Mouse (Mus musculus): ENCODE data around the gene Frem1. TPM values are rescaled to one million over a fixed set of nuclear protein-coding genes. Genes with fewer than 3 reads are reported as not detected.

The Frem1 gene
- polyA plus RNA-seq, 1 experiment from 2014 or later: 0.50 TPM

DNA sequence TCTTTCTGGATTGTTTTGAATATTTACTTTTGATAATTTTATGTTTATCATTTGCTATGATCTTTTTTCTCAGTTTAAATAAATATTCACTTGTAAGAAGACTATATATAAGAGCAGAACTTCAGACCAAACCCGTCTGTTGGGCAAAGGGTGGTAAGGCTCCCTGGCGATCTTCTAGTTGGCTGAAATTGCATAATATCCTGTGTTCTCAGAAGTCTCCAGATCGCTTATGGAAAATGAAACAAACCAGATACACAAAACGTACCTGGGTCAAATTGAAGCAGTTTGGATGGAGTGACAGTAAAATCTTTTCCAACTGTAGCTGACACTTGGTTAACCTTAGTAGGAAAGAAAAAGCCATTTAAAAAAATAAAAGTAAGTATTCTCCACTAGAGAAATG, 130.2 kb downstream of the Frem1 start:
- no peaks in the 10 kb centered on the region for H3K27me3 ChIP-seq
- 31% methylated on average over 4 of the region's 4 CpGs for WGBS (ENCODE audit: insufficient replicate concordance)
- no peaks in the 10 kb centered on the region for H3K9me3 ChIP-seq (replicated peaks)
- no peak for ATAC-seq (ENCODE audit: insufficient read depth)
- H3K4me3 ChIP-seq (replicated peaks): no peak overlapping the region
- H3K4me1 ChIP-seq (replicated peaks): no peaks in the 10 kb centered on the region
- no peaks in the 10 kb centered on the region for H3K36me3 ChIP-seq (replicated peaks)
- H3K9ac ChIP-seq: no peak overlapping the region
- H3K27ac ChIP-seq (replicated peaks): no peak overlapping the region
- no peak overlapping the region for H3K4me2 ChIP-seq

DNA sequence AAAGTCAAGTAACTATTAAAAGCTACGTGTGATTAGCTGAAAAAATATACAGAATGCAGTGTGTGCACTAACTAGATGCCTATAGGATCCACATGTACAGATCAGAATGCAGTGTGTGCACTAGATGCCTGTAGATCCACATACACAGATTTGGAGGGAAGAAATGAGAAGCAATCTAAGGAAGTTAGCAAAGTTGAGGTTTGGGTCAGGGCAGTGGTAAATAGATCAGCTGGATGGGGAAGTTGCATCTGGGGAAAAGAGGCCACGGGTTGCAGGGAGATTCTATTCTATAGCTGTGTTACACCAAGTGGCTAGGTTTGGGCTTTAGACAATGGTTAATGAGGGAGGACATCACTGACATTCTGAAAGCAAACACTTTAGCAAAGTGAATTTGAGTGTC, 133.5 kb downstream of the Frem1 start:
- H3K27ac ChIP-seq (replicated peaks): no peak overlapping the region
- H3K4me3 ChIP-seq (replicated peaks): no peak overlapping the region
- no peaks in the 10 kb centered on the region for H3K27me3 ChIP-seq
- no peak overlapping the region for H3K9ac ChIP-seq
- H3K4me2 ChIP-seq: no peak overlapping the region
- ATAC-seq (ENCODE audit: insufficient read depth): no peak
- 30% methylated on average over 2 of the region's 2 CpGs for WGBS (ENCODE audit: insufficient replicate concordance)
- no peaks in the 10 kb centered on the region for H3K4me1 ChIP-seq (replicated peaks)
- H3K9me3 ChIP-seq (replicated peaks): no peaks in the 10 kb centered on the region
- no peaks in the 10 kb centered on the region for H3K36me3 ChIP-seq (replicated peaks)

DNA sequence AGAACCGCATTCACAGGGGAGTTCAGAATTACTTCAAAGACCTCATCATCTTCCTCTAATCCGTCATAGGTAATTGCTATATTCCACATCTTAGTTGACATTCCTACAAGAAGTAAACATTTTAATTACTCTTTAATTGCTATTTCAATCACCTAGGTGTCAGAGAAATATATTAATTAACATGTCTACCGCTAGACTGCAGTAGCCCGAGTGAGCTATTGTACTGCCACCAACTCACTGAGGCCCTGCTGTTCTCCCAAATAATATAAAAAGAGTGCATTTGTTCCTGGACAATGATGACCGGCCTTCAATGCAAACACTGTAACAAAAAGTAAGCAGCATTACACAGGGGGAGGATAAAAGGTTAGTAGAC, 135.5 kb downstream of the Frem1 start:
- H3K4me3 ChIP-seq (replicated peaks): no peak overlapping the region
- H3K27me3 ChIP-seq: no peaks in the 10 kb centered on the region
- no peaks in the 10 kb centered on the region for H3K9me3 ChIP-seq (replicated peaks)
- H3K4me1 ChIP-seq (replicated peaks): no peaks in the 10 kb centered on the region
- no peak overlapping the region for H3K27ac ChIP-seq (replicated peaks)
- H3K36me3 ChIP-seq (replicated peaks): no peaks in the 10 kb centered on the region
- H3K9ac ChIP-seq: no peak overlapping the region
- no peak for ATAC-seq (ENCODE audit: insufficient read depth)
- no peak overlapping the region for H3K4me2 ChIP-seq
- WGBS (ENCODE audit: insufficient replicate concordance): 70% methylated on average over 5 of the region's 5 CpGs

DNA sequence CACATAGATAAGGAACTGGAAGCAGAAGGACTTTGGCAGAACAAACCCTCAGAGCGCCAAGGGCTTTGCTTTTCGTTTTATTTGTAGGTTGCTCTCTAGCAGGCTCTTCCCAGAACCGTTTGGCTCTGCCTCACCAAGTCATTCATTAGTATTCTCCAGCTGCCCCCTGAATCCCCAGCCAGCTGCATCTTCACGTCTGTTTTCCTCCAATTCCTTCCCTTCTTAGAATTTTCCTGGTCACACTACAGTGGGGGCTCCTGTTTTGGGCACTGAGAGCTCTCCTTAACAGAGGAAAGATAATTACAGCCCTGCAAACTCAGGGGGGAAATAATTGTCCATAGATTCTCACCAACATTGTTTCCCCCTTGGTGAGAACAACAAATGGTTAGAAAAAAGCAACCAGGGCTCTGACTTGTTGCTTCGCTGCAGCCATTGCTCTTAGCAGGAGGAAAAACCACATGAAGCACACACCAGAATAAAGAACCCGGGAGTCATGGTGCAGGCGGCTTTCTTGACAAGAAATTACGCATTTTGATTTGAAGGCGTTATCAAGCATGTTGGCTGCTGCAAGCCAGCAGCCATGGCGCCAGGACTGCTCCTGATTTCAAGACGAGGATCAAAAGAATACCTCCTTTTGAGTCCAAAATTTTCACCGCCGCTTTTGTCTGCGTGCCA, 136.0 kb downstream of the Frem1 start:
- H3K9me3 ChIP-seq (replicated peaks): no peaks in the 10 kb centered on the region
- no peaks in the 10 kb centered on the region for H3K36me3 ChIP-seq (replicated peaks)
- no peaks in the 10 kb centered on the region for H3K27me3 ChIP-seq
- H3K27ac ChIP-seq (replicated peaks): no peak overlapping the region
- H3K9ac ChIP-seq: no peak overlapping the region
- 57% methylated on average over 14 of the region's 14 CpGs for WGBS (ENCODE audit: insufficient replicate concordance)
- H3K4me1 ChIP-seq (replicated peaks): no peaks in the 10 kb centered on the region
- no peak overlapping the region for H3K4me3 ChIP-seq (replicated peaks)
- ATAC-seq (ENCODE audit: insufficient read depth): no peak
- H3K4me2 ChIP-seq: no peak overlapping the region

DNA sequence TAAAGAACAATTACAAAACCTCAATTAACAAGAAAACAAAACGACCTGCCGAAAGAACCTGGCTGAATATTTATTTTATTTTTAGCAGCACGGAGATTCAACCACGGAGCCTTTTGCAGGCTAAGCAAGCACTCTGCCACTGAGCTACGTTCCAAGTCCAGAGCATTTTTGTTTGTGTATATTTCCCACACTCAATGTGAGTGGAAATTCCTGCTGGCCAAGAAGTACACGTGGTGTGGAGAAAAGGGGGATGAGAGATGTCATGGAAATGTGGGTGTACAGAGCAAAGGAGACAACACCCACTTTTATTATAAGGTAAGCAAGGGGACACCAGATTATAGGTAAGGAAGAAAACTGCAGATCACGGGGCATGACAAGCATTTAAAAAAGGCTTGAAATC, 136.6 kb downstream of the Frem1 start:
- Histone ChIP-seq H3K4me2 (no peak overlapping the region), H3K9me3 (replicated peaks) (no peaks in the 10 kb centered on the region), H3K9ac (no peak overlapping the region), H3K27ac (replicated peaks) (no peak overlapping the region), H3K27me3 (no peaks in the 10 kb centered on the region), H3K4me3 (replicated peaks) (no peak overlapping the region), H3K4me1 (replicated peaks) (no peaks in the 10 kb centered on the region), H3K36me3 (replicated peaks) (no peaks in the 10 kb centered on the region)
- no peak for ATAC-seq (ENCODE audit: insufficient read depth)
- WGBS (ENCODE audit: insufficient replicate concordance): 60% methylated on average over 7 of the region's 7 CpGs

DNA sequence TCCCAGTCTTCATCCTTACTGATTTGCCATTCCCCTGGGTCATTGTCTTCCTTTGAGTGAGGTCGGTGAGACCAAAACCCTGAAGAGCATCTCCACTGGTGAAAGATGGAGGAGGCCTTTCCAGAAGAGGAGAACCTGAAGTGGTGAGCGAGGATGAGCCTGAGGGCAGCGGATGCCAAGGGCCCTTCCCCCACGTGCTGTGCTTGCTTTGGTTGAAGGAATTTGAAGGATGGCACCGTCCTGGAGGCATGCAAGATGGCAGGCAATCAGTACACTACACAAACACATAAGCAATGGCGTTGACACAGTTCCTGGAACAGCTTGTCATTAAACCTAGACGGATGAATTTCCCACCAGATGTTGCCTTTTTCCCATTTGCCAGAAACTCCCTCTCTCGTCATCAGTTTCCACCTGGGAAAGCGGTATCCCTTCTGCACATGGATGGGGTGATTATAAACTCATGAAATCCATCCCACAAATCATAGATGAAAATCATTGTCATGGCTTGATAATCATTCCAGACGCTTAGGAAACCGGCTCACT, 137.5 kb downstream of the Frem1 start:
- H3K27ac ChIP-seq (replicated peaks): no peak overlapping the region
- no peaks in the 10 kb centered on the region for H3K9me3 ChIP-seq (replicated peaks)
- no peak overlapping the region for H3K4me2 ChIP-seq
- 61% methylated on average over 11 of the region's 11 CpGs for WGBS (ENCODE audit: insufficient replicate concordance)
- H3K4me3 ChIP-seq (replicated peaks): no peak overlapping the region
- no peak for ATAC-seq (ENCODE audit: insufficient read depth)
- H3K36me3 ChIP-seq (replicated peaks): no peaks in the 10 kb centered on the region
- no peaks in the 10 kb centered on the region for H3K4me1 ChIP-seq (replicated peaks)
- H3K9ac ChIP-seq: no peak overlapping the region
- no peaks in the 10 kb centered on the region for H3K27me3 ChIP-seq

DNA sequence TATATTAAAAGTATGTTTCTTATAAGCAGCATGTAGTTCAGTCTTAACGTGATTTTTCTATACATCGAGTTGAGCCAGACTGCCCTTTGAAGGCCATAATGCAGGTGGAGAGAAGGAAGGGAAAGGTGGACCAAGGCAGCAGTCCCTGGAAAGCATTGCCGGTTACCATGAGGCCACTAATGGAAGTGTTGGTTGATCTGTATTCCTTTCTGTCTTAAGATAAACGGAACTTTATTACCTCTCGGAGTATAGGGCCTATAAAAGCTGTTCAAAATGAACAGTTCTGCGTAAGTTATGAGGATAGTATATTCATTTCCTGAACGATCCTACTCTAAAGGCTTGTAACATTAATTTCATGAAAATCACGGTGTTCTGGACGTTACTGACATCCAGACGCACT, 156.9 kb downstream of the Frem1 start:
- ATAC-seq (ENCODE audit: insufficient read depth): no peak
- no peaks in the 10 kb centered on the region for H3K36me3 ChIP-seq (replicated peaks)
- H3K4me2 ChIP-seq: no peak overlapping the region
- H3K9me3 ChIP-seq (replicated peaks): no peaks in the 10 kb centered on the region
- H3K9ac ChIP-seq: no peak overlapping the region
- no peaks in the 10 kb centered on the region for H3K27me3 ChIP-seq
- 76% methylated on average over 10 of the region's 10 CpGs for WGBS (ENCODE audit: insufficient replicate concordance)
- no peak overlapping the region for H3K27ac ChIP-seq (replicated peaks)
- H3K4me3 ChIP-seq (replicated peaks): no peak overlapping the region
- H3K4me1 ChIP-seq (replicated peaks): no peaks in the 10 kb centered on the region

DNA sequence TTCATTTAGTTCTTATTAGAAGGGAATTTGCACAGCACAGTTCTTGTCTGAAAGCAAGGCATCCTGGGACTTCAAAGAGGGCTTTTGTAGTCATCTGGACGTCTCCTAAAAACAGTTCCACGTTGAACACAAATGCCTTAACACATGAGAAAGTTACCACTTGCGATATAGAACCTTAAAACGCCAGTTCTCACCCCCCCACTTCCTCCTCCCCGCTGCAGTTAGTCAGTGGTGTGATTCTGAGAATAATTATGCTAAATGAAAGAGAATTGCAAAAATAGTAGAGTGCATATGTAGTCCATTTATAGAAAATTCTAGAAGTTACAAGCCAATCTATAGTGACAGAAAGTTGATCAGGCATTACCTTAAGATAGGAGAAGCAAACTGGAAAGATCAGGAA, 159.9 kb downstream of the Frem1 start:
- no peak overlapping the region for H3K4me3 ChIP-seq (replicated peaks)
- no peaks in the 10 kb centered on the region for H3K36me3 ChIP-seq (replicated peaks)
- no peak for ATAC-seq (ENCODE audit: insufficient read depth)
- H3K9ac ChIP-seq: no peak overlapping the region
- WGBS (ENCODE audit: insufficient replicate concordance): 49% methylated on average over 5 of the region's 5 CpGs
- no peak overlapping the region for H3K4me2 ChIP-seq
- no peaks in the 10 kb centered on the region for H3K9me3 ChIP-seq (replicated peaks)
- no peak overlapping the region for H3K27ac ChIP-seq (replicated peaks)
- H3K27me3 ChIP-seq: no peaks in the 10 kb centered on the region
- H3K4me1 ChIP-seq (replicated peaks): no peaks in the 10 kb centered on the region

DNA sequence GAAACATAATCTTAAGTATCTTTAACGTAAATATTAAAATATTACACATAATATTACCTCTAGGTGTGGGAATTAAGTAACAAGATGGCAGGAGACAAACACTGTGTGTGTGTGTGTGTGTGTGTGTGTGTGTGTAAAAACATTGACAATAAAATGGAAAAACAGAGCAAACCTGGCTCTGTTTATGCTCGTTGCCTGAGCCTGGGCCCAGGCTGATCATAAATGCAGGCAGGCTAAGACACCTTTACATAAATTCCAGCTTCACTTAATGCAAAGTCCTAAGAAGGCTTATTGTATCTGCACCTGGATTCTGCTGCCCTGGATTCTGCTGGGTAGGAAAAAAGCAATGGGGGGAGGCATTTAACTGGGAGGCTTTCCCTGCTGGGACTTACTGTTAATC, 160.6 kb downstream of the Frem1 start:
- Histone ChIP-seq H3K9me3 (replicated peaks) (no peaks in the 10 kb centered on the region), H3K4me2 (no peak overlapping the region), H3K27ac (replicated peaks) (no peak overlapping the region), H3K4me1 (replicated peaks) (no peaks in the 10 kb centered on the region), H3K4me3 (replicated peaks) (no peak overlapping the region), H3K9ac (no peak overlapping the region), H3K27me3 (no peaks in the 10 kb centered on the region), H3K36me3 (replicated peaks) (no peaks in the 10 kb centered on the region)
- 61% methylated on average over 2 of the region's 2 CpGs for WGBS (ENCODE audit: insufficient replicate concordance)
- no peak for ATAC-seq (ENCODE audit: insufficient read depth)

DNA sequence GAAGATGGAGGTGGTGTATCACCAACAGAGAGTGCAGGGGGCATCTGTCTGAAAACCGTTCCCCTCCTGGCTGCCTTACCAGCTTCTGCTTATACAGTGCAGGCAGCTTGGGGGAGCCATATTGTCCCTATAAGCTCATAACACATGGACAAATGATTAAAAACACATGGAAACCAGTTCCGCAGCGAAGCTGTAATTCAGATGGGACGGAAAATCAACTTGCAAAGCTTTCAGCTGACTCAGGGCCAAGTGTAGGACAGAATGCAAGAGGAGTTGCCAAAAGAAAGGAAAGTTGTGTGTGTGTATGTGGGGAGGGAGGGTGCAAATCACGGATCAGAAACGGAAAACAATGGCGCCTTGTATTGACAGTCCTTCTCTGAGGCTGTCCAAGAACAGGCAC, 161.1 kb downstream of the Frem1 start:
- H3K27me3 ChIP-seq: no peaks in the 10 kb centered on the region
- H3K4me1 ChIP-seq (replicated peaks): no peaks in the 10 kb centered on the region
- no peak for ATAC-seq (ENCODE audit: insufficient read depth)
- H3K4me2 ChIP-seq: no peak overlapping the region
- WGBS (ENCODE audit: insufficient replicate concordance): 69% methylated on average over 7 of the region's 7 CpGs
- H3K9me3 ChIP-seq (replicated peaks): no peaks in the 10 kb centered on the region
- no peak overlapping the region for H3K9ac ChIP-seq
- H3K4me3 ChIP-seq (replicated peaks): no peak overlapping the region
- H3K27ac ChIP-seq (replicated peaks): no peak overlapping the region
- H3K36me3 ChIP-seq (replicated peaks): no peaks in the 10 kb centered on the region

DNA sequence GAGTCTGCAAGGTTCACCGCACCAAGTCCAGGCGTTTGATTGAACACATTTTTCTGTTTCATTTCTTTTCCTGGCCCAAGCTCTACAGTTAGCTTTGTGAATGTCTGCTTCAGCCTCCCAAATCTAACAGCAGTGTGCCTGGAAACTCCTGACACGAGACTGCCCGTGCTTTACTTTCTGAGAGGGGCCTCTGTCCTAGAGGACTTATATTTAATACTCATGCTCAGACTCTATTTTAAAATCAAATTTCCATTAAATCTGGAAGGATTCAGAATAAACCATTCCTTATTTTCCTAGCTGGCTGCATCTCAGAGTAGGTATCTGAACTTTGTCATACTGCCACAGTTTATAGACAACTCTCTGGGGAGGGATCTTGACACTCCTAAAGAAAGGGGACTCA, 161.6 kb downstream of the Frem1 start:
- Histone ChIP-seq H3K4me2 (no peak overlapping the region), H3K27ac (replicated peaks) (no peak overlapping the region), H3K4me3 (replicated peaks) (no peak overlapping the region), H3K36me3 (replicated peaks) (no peaks in the 10 kb centered on the region), H3K9me3 (replicated peaks) (no peaks in the 10 kb centered on the region), H3K27me3 (no peaks in the 10 kb centered on the region), H3K4me1 (replicated peaks) (no peaks in the 10 kb centered on the region), H3K9ac (no peak overlapping the region)
- ATAC-seq (ENCODE audit: insufficient read depth): no peak
- WGBS (ENCODE audit: insufficient replicate concordance): 74% methylated on average over 4 of the region's 4 CpGs

DNA sequence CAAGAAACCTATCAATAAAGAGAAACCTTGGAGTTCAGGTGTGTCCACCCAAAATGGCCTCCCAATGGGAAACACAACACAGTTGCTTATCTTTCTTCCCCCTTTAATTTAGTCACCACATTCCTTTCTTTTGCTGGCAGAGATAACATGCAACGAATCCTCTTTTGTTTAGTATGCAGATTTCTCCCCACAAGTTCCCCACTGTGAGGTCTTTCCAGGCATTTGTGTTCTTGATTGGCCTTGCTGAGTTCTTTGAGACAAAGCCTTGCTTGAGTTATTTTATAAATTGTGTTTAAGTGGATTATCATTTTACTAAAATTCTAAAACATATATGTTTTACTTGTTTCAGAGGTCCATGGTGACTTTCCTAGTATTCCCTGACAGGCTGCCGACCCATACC, 166.0 kb downstream of the Frem1 start:
- H3K9ac ChIP-seq: no peak overlapping the region
- H3K4me2 ChIP-seq: no peak overlapping the region
- no peaks in the 10 kb centered on the region for H3K4me1 ChIP-seq (replicated peaks)
- no peaks in the 10 kb centered on the region for H3K27me3 ChIP-seq
- H3K27ac ChIP-seq (replicated peaks): no peak overlapping the region
- no peak overlapping the region for H3K4me3 ChIP-seq (replicated peaks)
- WGBS (ENCODE audit: insufficient replicate concordance): 45% methylated on average over 2 of the region's 2 CpGs
- no peaks in the 10 kb centered on the region for H3K9me3 ChIP-seq (replicated peaks)
- no peak for ATAC-seq (ENCODE audit: insufficient read depth)
- no peaks in the 10 kb centered on the region for H3K36me3 ChIP-seq (replicated peaks)
